ENCODE assay signal across 7 mouse cellular contexts in the genomic region with DNA sequence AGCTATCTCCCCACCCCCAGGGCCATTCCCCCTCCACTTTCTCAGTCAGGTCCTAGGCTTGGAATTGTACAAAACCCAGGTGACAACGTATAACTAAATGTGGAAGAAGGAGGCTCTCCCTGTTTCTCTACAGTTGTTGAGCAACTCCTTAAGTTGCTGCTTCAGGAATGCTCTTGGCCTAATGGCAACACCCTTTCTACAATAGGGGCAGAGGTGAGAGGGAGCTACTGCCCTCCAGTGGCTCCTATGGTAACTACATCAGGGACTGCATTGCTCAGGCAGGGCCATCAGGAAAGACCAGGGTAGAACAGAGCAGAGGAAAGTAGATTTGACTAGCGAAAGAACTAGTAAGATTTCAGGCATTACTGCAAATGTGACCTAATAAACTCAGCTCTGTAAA. TPM values are rescaled to one million over a fixed set of nuclear protein-coding genes. Genes with fewer than 3 reads are reported as not detected.
A peak's percentile ranks its signal among the peaks of the same experiment; 100 is the strongest.
DNase-seq lines count a peak whose midpoint lies in the region; ATAC-seq and TF ChIP-seq lines count a peak whose summit lies in the region.

No protein-coding gene starts in this region.

- no peak overlapping the region for H3K4me2 ChIP-seq in kidney, postnatal 0 days (ENCODE audit: low read length)

- peak; percentile 56 for DNase-seq in MEL-GATA-1-ER (ENCODE audit: extremely low read depth, low read depth)
- peak; percentile 69 to 71 for DNase-seq in cerebellum, adult 18-20 months
- peak; percentile 55 to 58 for DNase-seq in gastrocnemius, postnatal 36 days
- peak; percentile 83 for DNase-seq in kidney, postnatal 0 days (ENCODE audit: low spot score)
- DNase-seq in lung, postnatal 10 days, result peak; percentile 91
- DNase-seq in spleen, postnatal 4 days (ENCODE audit: low spot score in 2 of 2), result peak; percentile 80 to 92

- WGBS in kidney, postnatal 0 days, result 61% methylated on average over 2 of the region's 2 CpGs

- intact Hi-C loops in gastrocnemius, postnatal 36 days (cut with DNase I), result no loop called here

- no peak overlapping the region for H3K4me3 ChIP-seq in kidney, postnatal 0 days (replicated peaks; ENCODE audit: low read depth, low read length)

- H3K9ac ChIP-seq in kidney, postnatal 0 days (ENCODE audit: low read depth, low read length), result no peak overlapping the region

- H3K9me3 ChIP-seq in kidney, postnatal 0 days (replicated peaks; ENCODE audit: low read length), result no peaks in the 10 kb centered on the region

- H3K4me1 ChIP-seq in kidney, postnatal 0 days (replicated peaks; ENCODE audit: insufficient read depth, low read length), result peaks cover 6% of the 10 kb centered on the region; the same call in 1 of the 2 replicates

- H3K27me3 ChIP-seq in kidney, postnatal 0 days (ENCODE audit: insufficient read depth, low read length), result no peaks in the 10 kb centered on the region

- H3K27ac ChIP-seq in kidney, postnatal 0 days, result peak overlapping the region; percentile 31; the same call in 1 of the 2 replicates

- ATAC-seq in CD4-positive, CD25-positive, alpha-beta regulatory T cell, adult 4 months, result peak; percentile 89
- ATAC-seq in kidney, postnatal 0 days (replicated peaks; ENCODE audit: low FRiP score, low read depth), result 0 out of 2 replicates have a peak, but pooled peaks have one; percentile 50

- H3K36me3 ChIP-seq in kidney, postnatal 0 days (ENCODE audit: insufficient read depth, low read length), result no peaks in the 10 kb centered on the region

- TF ChIP-seq CTCF in kidney, postnatal 0 days (IDR thresholded peaks at IDR 0.05; ENCODE audit: low read depth), result peak; percentile 89

RNA-seq across cellular contexts. Expression of gene Dhx40, which starts 28.8 kb away (rescaled TPM):
- 10 to 100 TPM; 23.6 to 24.4 TPM for polyA plus RNA-seq in CD4-positive, CD25-positive, alpha-beta regulatory T cell, adult 4 months (2017; shearing (Covaris generic))
- total RNA-seq in gastrocnemius, postnatal 36 days (2021), result 10 to 100 TPM; 11.2 to 12.7 TPM
- 30.7 and 33.3 TPM in 2 replicates for polyA plus RNA-seq in kidney, postnatal 0 days (2015; fragmentation: Nextera tagmentation; extraction: Ambion mirVana)
